Mouse (Mus musculus) hindbrain, embryonic 16.5 days (tissue): Measurements from ENCODE around the gene Ctnnd1. TPM values are rescaled to one million over a fixed set of nuclear protein-coding genes. Genes with fewer than 3 reads are reported as not detected.

Experiments used
- polyA plus RNA-seq: library from polyadenylated mRNA; unstranded; fragments of >200 nt; fragmentation: Nextera tagmentation; extraction: Ambion mirVana; gene quantifications from 2 replicates; pipeline ENCODE4 v1.2.1, GENCODE M21; 2015

Gene Ctnnd1
- polyA plus RNA-seq, 1 experiment from 2014 or later: 24.4 TPM

Other genes starting within 250 kb of the Ctnnd1 start
- gene Calcrl, start 225.4 kb downstream of the Ctnnd1 start, polyA plus RNA-seq: 13.9 and 16.5 TPM in 2 replicates
- 18.7 and 19.1 TPM in 2 replicates for gene Tfpi, start 174.0 kb downstream of the Ctnnd1 start, polyA plus RNA-seq
- 0.26 and 0.44 TPM in 2 replicates for gene Btbd18, start 8.3 kb upstream of the Ctnnd1 start, polyA plus RNA-seq
- gene Selenoh, start 20.0 kb upstream of the Ctnnd1 start, polyA plus RNA-seq: 184 and 198 TPM in 2 replicates
- not detected in 2 replicates for gene Gm28635, start 27.3 kb upstream of the Ctnnd1 start, polyA plus RNA-seq
- 50.7 and 51.3 TPM in 2 replicates for gene Med19, start 27.6 kb upstream of the Ctnnd1 start, polyA plus RNA-seq
- 342 and 364 TPM in 2 replicates for gene Tmx2, start 28.4 kb upstream of the Ctnnd1 start, polyA plus RNA-seq
- 15.2 and 18.2 TPM in 2 replicates for gene Zdhhc5, start 64.4 kb upstream of the Ctnnd1 start, polyA plus RNA-seq
- 18.7 and 20.5 TPM in 2 replicates for gene Clp1, start 76.6 kb upstream of the Ctnnd1 start, polyA plus RNA-seq
- gene Ypel4, start 83.3 kb upstream of the Ctnnd1 start, polyA plus RNA-seq: 16.9 and 19.9 TPM in 2 replicates
- 4.9 and 6.7 TPM in 2 replicates for gene Gm19426, start 92.9 kb upstream of the Ctnnd1 start, polyA plus RNA-seq
- gene Serping1, start 124.7 kb upstream of the Ctnnd1 start, polyA plus RNA-seq: 40.8 and 42.3 TPM in 2 replicates
- 26.1 and 27.8 TPM in 2 replicates for gene Ube2l6, start 148.1 kb upstream of the Ctnnd1 start, polyA plus RNA-seq
- not detected in 2 replicates for gene Smtnl1, start 171.9 kb upstream of the Ctnnd1 start, polyA plus RNA-seq
- 76.5 and 83.2 TPM in 2 replicates for gene Timm10, start 176.2 kb upstream of the Ctnnd1 start, polyA plus RNA-seq
- 1.5 and 1.6 TPM in 2 replicates for gene Slc43a1, start 188.1 kb upstream of the Ctnnd1 start, polyA plus RNA-seq
- gene Rtn4rl2, start 235.9 kb upstream of the Ctnnd1 start, polyA plus RNA-seq: 3.0 and 4.5 TPM in 2 replicates